Mouse (Mus musculus) limb, embryonic 13.5 days (tissue): ENCODE measurements at regions not wholly inside any gene's neighbourhood (a gene's known extent, or its start where the extent isn't known, plus 50 kb on each side); places are given as distances from the start of the nearest gene placed in this dataset.
"Not testable (repeated sequence)": the region's sequence is repeated elsewhere in the genome, so short reads cannot be mapped to it uniquely, and the experiment has no call there.

Experiments
- ATAC-seq: fragments of 200-750 bp; cut with Nextera tagmentation; 2 replicates; pipeline ENCODE4 v1.8.0; 2017; ENCODE audit warnings: low read depth, moderate number of reproducible peaks, moderate TSS enrichment; ENCODE audit not compliant: low FRiP score
- H3K27ac ChIP-seq: fragments of 300-500 bp; sonication (generic); 2 replicates; pipeline ENCODE4 v1.5.1; 2015; ENCODE audit warnings: inconsistent platforms, mild to moderate bottlenecking, moderate library complexity
- H3K27me3 ChIP-seq: fragments of 300-500 bp; sonication (generic); 2 replicates; pipeline ENCODE4 v1.6.1; 2015; ENCODE audit warnings: mild to moderate bottlenecking, inconsistent platforms
- H3K36me3 ChIP-seq: fragments of 300-500 bp; sonication (generic); 2 replicates; pipeline ENCODE4 v1.6.1; 2015; ENCODE audit warnings: inconsistent platforms, mild to moderate bottlenecking, moderate library complexity
- H3K4me1 ChIP-seq: fragments of 300-500 bp; sonication (generic); 2 replicates; pipeline ENCODE4 v1.6.1; 2015; ENCODE audit warnings: inconsistent platforms
- H3K4me2 ChIP-seq: fragments of 300-500 bp; sonication (generic); replicated peaks from 2 replicates; pipeline ENCODE4 v1.6.1; 2015; ENCODE audit warnings: inconsistent platforms, mild to moderate bottlenecking, moderate library complexity
- H3K4me3 ChIP-seq: fragments of 300-500 bp; sonication (generic); 2 replicates; pipeline ENCODE4 v1.5.1; 2015; ENCODE audit warnings: moderate library complexity, mild to moderate bottlenecking, inconsistent platforms
- H3K9ac ChIP-seq: fragments of 300-500 bp; sonication (generic); 2 replicates; pipeline ENCODE4 v1.6.1; 2015; ENCODE audit warnings: mild to moderate bottlenecking, inconsistent platforms
- H3K9me3 ChIP-seq: fragments of 300-500 bp; sonication (generic); 2 replicates; pipeline ENCODE4 v1.6.1; 2016; ENCODE audit warnings: inconsistent platforms
- WGBS: fragments of 180-500 bp; shearing (Covaris S2); methylation state at CpG from one replicate; pipeline ENCODE4 v1.1.7; 2015; 5-methylcytosine and 5-hydroxymethylcytosine counted together

GRCm38 (mm10) chr1:137254634-137255033 is 294.4 kb upstream of the Nr5a2 start:
- 96% methylated on average over 1 of the region's 1 CpGs for WGBS

DNA sequence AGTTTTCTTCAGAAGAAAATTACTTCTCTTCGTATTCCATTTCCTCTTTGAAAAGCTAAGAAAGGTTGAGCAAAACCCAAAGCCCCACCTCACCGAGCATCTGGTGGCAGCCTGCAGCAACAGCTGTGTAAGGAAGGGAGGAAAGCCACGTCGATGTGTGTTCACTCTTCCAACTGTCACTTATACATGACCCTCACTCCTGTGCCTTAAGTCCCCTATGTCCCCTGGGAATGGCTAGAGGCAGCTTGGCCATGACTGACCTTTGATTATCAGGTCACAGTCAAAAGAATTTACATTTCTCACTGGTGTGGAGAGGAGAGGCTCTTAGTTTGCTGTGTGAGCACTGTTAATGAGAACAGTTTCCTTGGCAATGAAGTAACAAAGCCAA is 266.8 kb upstream of the Nr5a2 start:
- no peak overlapping the region for H3K4me3 ChIP-seq
- no peak overlapping the region for H3K27ac ChIP-seq
- H3K9me3 ChIP-seq: no peaks in the 10 kb centered on the region
- no peak for ATAC-seq
- no peak overlapping the region for H3K4me2 ChIP-seq
- H3K27me3 ChIP-seq: peaks cover 16% of the 10 kb centered on the region
- 77% methylated on average over 4 of the region's 4 CpGs for WGBS
- no peaks in the 10 kb centered on the region for H3K4me1 ChIP-seq
- H3K36me3 ChIP-seq: no peaks in the 10 kb centered on the region
- H3K9ac ChIP-seq: no peak overlapping the region

More at GRCm38 (mm10) chr1:137254634-137255033, 294.4 kb upstream of the Nr5a2 start:
- H3K4me3 ChIP-seq: no peak overlapping the region
- H3K9me3 ChIP-seq: peaks cover 5% of the 10 kb centered on the region; the same call in 1 of the 2 replicates
- no peak overlapping the region for H3K9ac ChIP-seq
- H3K4me1 ChIP-seq: no peaks in the 10 kb centered on the region
- no peak overlapping the region for H3K4me2 ChIP-seq
- H3K36me3 ChIP-seq: no peaks in the 10 kb centered on the region
- no peaks in the 10 kb centered on the region for H3K27me3 ChIP-seq
- no peak for ATAC-seq
- no peak overlapping the region for H3K27ac ChIP-seq

DNA sequence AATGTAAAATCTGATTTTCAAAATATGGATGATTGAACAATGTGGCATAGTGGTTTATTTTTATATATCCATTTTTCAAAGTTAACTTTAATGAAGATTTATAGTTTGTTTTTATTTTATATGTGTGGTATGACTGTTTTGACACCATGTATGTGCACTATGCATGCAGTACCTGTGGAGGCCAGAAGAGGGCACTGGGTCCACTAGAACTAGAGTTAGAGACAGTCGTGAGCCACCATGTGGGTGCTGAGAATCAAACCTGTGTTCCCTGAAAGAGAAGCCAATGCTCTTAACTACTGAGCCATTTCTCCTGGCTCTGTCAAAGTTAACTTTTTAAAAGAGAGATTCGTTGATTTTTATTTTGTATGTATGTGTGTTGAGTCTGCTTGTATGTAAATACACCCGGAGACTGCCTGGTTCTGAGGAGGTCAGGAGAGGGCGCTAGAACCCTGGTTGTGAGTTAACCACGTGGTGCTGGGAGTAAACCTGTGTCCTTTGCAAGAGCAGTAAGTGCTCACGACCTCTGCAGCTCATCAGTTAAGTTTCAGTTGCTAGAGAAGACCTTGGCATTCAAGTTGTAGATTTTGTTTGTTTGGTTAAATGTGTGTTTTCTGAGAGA is 266.3 kb upstream of the Nr5a2 start:
- Histone ChIP-seq H3K9me3 (no peaks in the 10 kb centered on the region), H3K4me1 (peaks cover 4% of the 10 kb centered on the region), H3K36me3 (no peaks in the 10 kb centered on the region), H3K4me3 (no peak overlapping the region), H3K9ac (no peak overlapping the region), H3K27me3 (peaks cover 20% of the 10 kb centered on the region), H3K4me2 (no peak overlapping the region), H3K27ac (no peak overlapping the region)
- no peak for ATAC-seq
- WGBS: 79% methylated on average over 6 of the region's 6 CpGs

DNA sequence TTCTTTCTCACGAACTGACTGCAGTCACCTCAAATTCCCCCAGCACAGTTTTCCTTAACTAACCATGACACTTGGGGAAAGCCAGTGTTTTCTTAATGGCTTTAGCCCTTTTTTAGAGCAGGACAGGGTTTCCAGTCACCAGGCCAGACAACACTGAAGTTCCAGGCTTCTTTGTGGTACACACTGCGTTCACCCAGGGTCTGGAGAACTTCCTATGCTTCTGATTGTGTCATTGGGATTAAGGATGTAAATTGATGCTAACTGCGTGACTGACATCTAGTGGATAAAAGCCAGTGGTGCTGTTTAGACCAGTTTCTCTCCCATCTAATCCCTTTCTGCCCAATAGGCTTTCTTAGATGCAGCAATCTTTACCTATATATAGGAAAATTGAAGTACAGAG is 265.2 kb upstream of the Nr5a2 start:
- H3K4me1 ChIP-seq: peaks cover 11% of the 10 kb centered on the region
- H3K9me3 ChIP-seq: no peaks in the 10 kb centered on the region
- H3K4me2 ChIP-seq: no peak overlapping the region
- ATAC-seq: peak; percentile 15; the same call in 1 of the 2 replicates
- H3K27ac ChIP-seq: no peak overlapping the region
- H3K36me3 ChIP-seq: no peaks in the 10 kb centered on the region
- peaks cover 28% of the 10 kb centered on the region for H3K27me3 ChIP-seq
- no peak overlapping the region for H3K9ac ChIP-seq
- WGBS: 31% methylated on average over 3 of the region's 3 CpGs
- H3K4me3 ChIP-seq: no peak overlapping the region

- Histone ChIP-seq H3K4me1 (peaks cover 25% of the 10 kb centered on the region), H3K9me3 (no peaks in the 10 kb centered on the region), H3K4me2 (no peak overlapping the region), H3K36me3 (no peaks in the 10 kb centered on the region), H3K27ac (no peak overlapping the region), H3K27me3 (peaks cover 39% of the 10 kb centered on the region), H3K9ac (no peak overlapping the region), H3K4me3 (no peak overlapping the region)
- WGBS: 45% methylated on average over 10 of the region's 10 CpGs
- ATAC-seq: no peak
Measured at GRCm38 (mm10) chr1:137223052-137223451, 262.8 kb upstream of the Nr5a2 start.

GRCm38 (mm10) chr1:137221087-137222057 is 261.1 kb upstream of the Nr5a2 start:
- Histone ChIP-seq H3K36me3 (no peaks in the 10 kb centered on the region), H3K4me2 (peak overlapping the region; percentile 56), H3K4me3 (peak overlapping the region; percentile 15), H3K9me3 (no peaks in the 10 kb centered on the region), H3K4me1 (peaks cover 25% of the 10 kb centered on the region), H3K27ac (no peak overlapping the region), H3K27me3 (peaks cover 39% of the 10 kb centered on the region), H3K9ac (no peak overlapping the region)
- no peak for ATAC-seq
- WGBS: 14% methylated on average over 25 of the region's 25 CpGs

GRCm38 (mm10) chr1:137220226-137220625 is 260.0 kb upstream of the Nr5a2 start:
- no peak for ATAC-seq
- 90% methylated on average over 6 of the region's 6 CpGs for WGBS
- Histone ChIP-seq H3K9ac (no peak overlapping the region), H3K9me3 (no peaks in the 10 kb centered on the region), H3K36me3 (no peaks in the 10 kb centered on the region), H3K4me1 (peaks cover 25% of the 10 kb centered on the region), H3K27me3 (peaks cover 39% of the 10 kb centered on the region), H3K27ac (no peak overlapping the region), H3K4me3 (no peak overlapping the region), H3K4me2 (no peak overlapping the region)

- H3K36me3 ChIP-seq: no peaks in the 10 kb centered on the region
- H3K9me3 ChIP-seq: no peaks in the 10 kb centered on the region
- H3K27ac ChIP-seq: no peak overlapping the region
- H3K4me3 ChIP-seq: no peak overlapping the region
- H3K4me1 ChIP-seq: peaks cover 25% of the 10 kb centered on the region
- H3K27me3 ChIP-seq: peaks cover 32% of the 10 kb centered on the region
- 25% methylated on average over 11 of the region's 11 CpGs for WGBS
- 0 out of 2 replicates have a peak, but pooled peaks have one; percentile 37 for ATAC-seq
- H3K4me2 ChIP-seq: peak overlapping the region; percentile 36
- no peak overlapping the region for H3K9ac ChIP-seq
Measured at GRCm38 (mm10) chr1:137218611-137219010, 258.4 kb upstream of the Nr5a2 start.

DNA sequence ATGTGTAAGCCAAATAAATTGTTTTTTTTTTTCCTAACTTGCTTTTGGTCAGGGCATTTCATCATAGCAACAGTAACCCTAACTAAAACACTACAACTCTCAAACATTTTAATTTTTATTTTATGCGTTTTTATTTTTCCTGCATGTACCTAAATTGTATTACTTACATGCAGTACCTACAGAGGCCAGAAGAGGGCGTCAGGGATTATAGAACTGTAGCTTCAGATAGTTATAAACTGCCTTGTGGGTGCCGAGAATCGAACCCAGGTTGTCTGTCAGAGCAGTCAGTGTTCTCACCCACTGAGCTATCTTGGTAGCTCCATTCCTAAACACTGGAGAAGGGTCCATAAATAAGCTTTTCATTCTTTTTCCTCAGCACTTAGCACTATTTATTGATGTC is 257.8 kb upstream of the Nr5a2 start:
- H3K4me1 ChIP-seq: peaks cover 25% of the 10 kb centered on the region
- no peak overlapping the region for H3K27ac ChIP-seq
- no peaks in the 10 kb centered on the region for H3K9me3 ChIP-seq
- peak overlapping the region; percentile 36 for H3K4me2 ChIP-seq
- no peak for ATAC-seq
- H3K36me3 ChIP-seq: no peaks in the 10 kb centered on the region
- peaks cover 31% of the 10 kb centered on the region for H3K27me3 ChIP-seq
- H3K9ac ChIP-seq: no peak overlapping the region
- H3K4me3 ChIP-seq: no peak overlapping the region
- WGBS: 66% methylated on average over 4 of the region's 4 CpGs

- no peak for ATAC-seq
- WGBS: 96% methylated on average over 5 of the region's 5 CpGs
Measured at GRCm38 (mm10) chr1:137217206-137217605, 257.0 kb upstream of the Nr5a2 start.

DNA sequence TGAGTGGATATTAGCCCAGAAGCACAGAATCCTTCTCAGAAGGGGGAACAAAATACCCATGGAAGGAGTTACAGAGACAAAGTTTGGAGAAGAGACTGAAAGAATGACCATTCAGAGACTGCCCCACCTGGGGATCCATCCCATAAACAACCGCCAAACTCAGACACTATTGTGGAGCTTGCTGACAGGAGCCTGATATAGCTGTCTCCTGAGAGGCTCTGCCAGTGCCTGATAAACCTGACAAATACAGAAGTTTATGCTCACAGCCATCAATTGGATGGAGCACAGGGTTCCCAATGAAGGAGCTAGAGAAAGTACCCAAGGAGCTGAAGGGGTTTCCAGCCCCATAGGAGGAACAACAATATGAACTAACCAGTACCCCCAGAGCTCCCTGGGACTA is 254.1 kb upstream of the Nr5a2 start:
- not testable (repeated sequence) for H3K27ac ChIP-seq, ATAC-seq, H3K9me3 ChIP-seq, H3K36me3 ChIP-seq, H3K9ac ChIP-seq, H3K4me3 ChIP-seq, H3K27me3 ChIP-seq, H3K4me2 ChIP-seq
- H3K4me1 ChIP-seq: peaks cover 11% of the 10 kb centered on the region
- WGBS: 74% methylated on average over 1 of the region's 1 CpGs

More at GRCm38 (mm10) chr1:137217206-137217605, 257.0 kb upstream of the Nr5a2 start:
- Histone ChIP-seq H3K4me2 (no peak overlapping the region), H3K4me1 (peaks cover 25% of the 10 kb centered on the region), H3K27ac (no peak overlapping the region), H3K27me3 (peaks cover 23% of the 10 kb centered on the region; the same call in 1 of the 2 replicates), H3K4me3 (no peak overlapping the region), H3K9ac (no peak overlapping the region), H3K9me3 (no peaks in the 10 kb centered on the region), H3K36me3 (no peaks in the 10 kb centered on the region)

- H3K4me1 ChIP-seq: peaks cover 6% of the 10 kb centered on the region
- no peak overlapping the region for H3K4me2 ChIP-seq
- ATAC-seq: no peak
- H3K9ac ChIP-seq: no peak overlapping the region
- H3K9me3 ChIP-seq: no peaks in the 10 kb centered on the region
- H3K36me3 ChIP-seq: no peaks in the 10 kb centered on the region
- 82% methylated on average over 5 of the region's 5 CpGs for WGBS
- no peak overlapping the region for H3K4me3 ChIP-seq
- H3K27me3 ChIP-seq: no peaks in the 10 kb centered on the region
- H3K27ac ChIP-seq: no peak overlapping the region
Measured at GRCm38 (mm10) chr1:137213717-137214116, 253.5 kb upstream of the Nr5a2 start.
